Mouse (Mus musculus): Measurements from ENCODE around the gene Galnt6. TPM values are rescaled to one million over a fixed set of nuclear protein-coding genes. Genes with fewer than 3 reads are reported as not detected.

The Galnt6 gene
- total and polyA plus RNA-seq, 3 experiments = 1.3 to 7.6 (median 5.1) TPM

- DNase-seq = no peak
Observed at GRCm38 (mm10) chr15:100721445-100721844, 7.7 kb downstream of the Galnt6 start.

GRCm38 (mm10) chr15:100720066-100720465, 9.1 kb downstream of the Galnt6 start:
- no peak for DNase-seq

- no peak for DNase-seq
Observed at GRCm38 (mm10) chr15:100719217-100719616, 10.0 kb downstream of the Galnt6 start.

GRCm38 (mm10) chr15:100718572-100718971, 10.6 kb downstream of the Galnt6 start:
- DNase-seq = no peak

GRCm38 (mm10) chr15:100717933-100718332, 11.2 kb downstream of the Galnt6 start:
- DNase-seq = no peak

- DNase-seq = no peak
Observed at GRCm38 (mm10) chr15:100715399-100715993, 13.7 kb downstream of the Galnt6 start.

- DNase-seq = no peak
Observed at GRCm38 (mm10) chr15:100714470-100714869, 14.7 kb downstream of the Galnt6 start.

GRCm38 (mm10) chr15:100710838-100711237, 18.3 kb downstream of the Galnt6 start:
- DNase-seq = no peak

- no peak for DNase-seq
Observed at GRCm38 (mm10) chr15:100708433-100709078, 20.6 kb downstream of the Galnt6 start.

GRCm38 (mm10) chr15:100706226-100706625, 22.9 kb downstream of the Galnt6 start:
- no peak for DNase-seq

GRCm38 (mm10) chr15:100705376-100705775, 23.8 kb downstream of the Galnt6 start:
- no peak for DNase-seq

- DNase-seq = no peak
Observed at GRCm38 (mm10) chr15:100703913-100704312, 25.3 kb downstream of the Galnt6 start.

GRCm38 (mm10) chr15:100701856-100702255, 27.3 kb downstream of the Galnt6 start:
- no peak for DNase-seq

GRCm38 (mm10) chr15:100701108-100701507, 28.1 kb downstream of the Galnt6 start:
- no peak for DNase-seq

GRCm38 (mm10) chr15:100700424-100700823, 28.8 kb downstream of the Galnt6 start:
- no peak for DNase-seq

GRCm38 (mm10) chr15:100699386-100699785, 29.8 kb downstream of the Galnt6 start:
- DNase-seq = no peak

GRCm38 (mm10) chr15:100698078-100698477, 31.1 kb downstream of the Galnt6 start:
- no peak for DNase-seq

- peak; percentile 89 for DNase-seq
Observed at GRCm38 (mm10) chr15:100694406-100694805, 34.8 kb downstream of the Galnt6 start.

GRCm38 (mm10) chr15:100691990-100692389, 37.2 kb downstream of the Galnt6 start:
- peak; percentile 68 for DNase-seq

GRCm38 (mm10) chr15:100687430-100687971, 41.7 kb downstream of the Galnt6 start, which contains the start of gene Cela1:
Cela1 (minus strand) TSS chr15:100687921.
- peak; percentile 64 for DNase-seq

- peak; percentile 81 for DNase-seq
Observed at GRCm38 (mm10) chr15:100686989-100687388, 42.2 kb downstream of the Galnt6 start.

- DNase-seq = peak; percentile 41
Observed at GRCm38 (mm10) chr15:100686434-100686833, 42.7 kb downstream of the Galnt6 start.

- no peak for DNase-seq
Observed at GRCm38 (mm10) chr15:100685849-100686248, 43.3 kb downstream of the Galnt6 start.

GRCm38 (mm10) chr15:100685255-100685654, 43.9 kb downstream of the Galnt6 start:
- DNase-seq = no peak

Data from adrenal gland, adult 2 months (tissue).